Mouse (Mus musculus) heart, postnatal 0 days (tissue): ENCODE results near the gene Slc39a13. TPM values are rescaled to one million over a fixed set of nuclear protein-coding genes. Genes with fewer than 3 reads are reported as not detected.

ENCODE experiments used
- ATAC-seq: fragments of 200-750 bp; cut with Nextera tagmentation; 2 replicates; pipeline ENCODE4 v1.8.0; 2017; ENCODE audit warnings: low read depth, moderate number of reproducible peaks, moderate library complexity; ENCODE audit not compliant: insufficient read depth
- DNase-seq: peaks from one replicate; pipeline ENCODE4 v3.0.0-alpha.2; 2016; ENCODE audit warnings: low spot score
- H3K27ac ChIP-seq: fragments of 300-500 bp; sonication (generic); 2 replicates; pipeline ENCODE4 v1.5.1; 2014; ENCODE audit warnings: low read depth, mild to moderate bottlenecking
- H3K27me3 ChIP-seq: fragments of 300-500 bp; sonication (generic); 2 replicates; pipeline ENCODE4 v1.6.1; 2014; ENCODE audit warnings: low read length, mixed read lengths; ENCODE audit not compliant: control insufficient read depth, insufficient read depth
- H3K36me3 ChIP-seq: fragments of 300-500 bp; sonication (generic); replicated peaks from 2 replicates; pipeline ENCODE4 v1.6.1; 2014; ENCODE audit warnings: low read length, mixed read lengths; ENCODE audit not compliant: control insufficient read depth, insufficient read depth
- H3K4me1 ChIP-seq: fragments of 300-500 bp; sonication (generic); 2 replicates; pipeline ENCODE4 v1.6.1; 2014; ENCODE audit warnings: antibody characterized with exemption; ENCODE audit not compliant: control insufficient read depth, insufficient read depth
- H3K4me2 ChIP-seq: fragments of 300-500 bp; sonication (generic); 2 replicates; pipeline ENCODE4 v1.6.1; 2014; ENCODE audit warnings: low read depth, mild to moderate bottlenecking, low read length, moderate library complexity
- H3K4me3 ChIP-seq: fragments of 300-500 bp; sonication (generic); 2 replicates; pipeline ENCODE4 v1.5.1; 2014; ENCODE audit warnings: low read depth, low read length
- H3K9ac ChIP-seq: fragments of 300-500 bp; sonication (generic); replicated peaks from 2 replicates; pipeline ENCODE4 v1.6.1; 2014; ENCODE audit warnings: low read depth, low read length, mixed read lengths
- H3K9me3 ChIP-seq: fragments of 300-500 bp; sonication (generic); replicated peaks from 2 replicates; pipeline ENCODE4 v1.6.1; 2016; ENCODE audit warnings: low read length; ENCODE audit not compliant: control insufficient read depth
- CTCF ChIP-seq: IDR thresholded peaks from 2 replicates; pipeline ENCODE4 v1.5.1; 2016; ENCODE audit warnings: antibody characterized with exemption, control low read depth, low read depth
- EP300 ChIP-seq: IDR thresholded peaks from 2 replicates; pipeline ENCODE4 v1.6.1; 2016; ENCODE audit warnings: antibody characterized with exemption, low read depth
- WGBS: fragments of 180-500 bp; shearing (Covaris S2); extraction: QIAGEN DNeasy Blood & Tissue Kit; methylation state at CpG from one replicate; pipeline ENCODE4 v1.1.7; 2014; 5-methylcytosine and 5-hydroxymethylcytosine counted together
- polyA plus RNA-seq: library from polyadenylated mRNA; unstranded; fragments of >200 nt; fragmentation: Nextera tagmentation; extraction: Ambion mirVana; gene quantifications from 2 replicates; pipeline ENCODE4 v1.2.1, GENCODE M21; 2015
- total RNA-seq: library from RNA; depleted of rRNA; stranded (reverse); fragments of >200 nt; gene quantifications from 2 replicates; pipeline ENCODE4 v1.2.3, GENCODE M21; 2014; ENCODE audit warnings: low replicate concordance

The Slc39a13 gene
- total and polyA plus RNA-seq, 2 experiments from 2014 or later: 37.9 to 105 TPM

GRCm38 (mm10) chr2:91088987-91089386 is 18.8 kb upstream of the Slc39a13 start:
- TF ChIP-seq EP300: no peak
- TF ChIP-seq CTCF: no peak
- Histone ChIP-seq H3K27ac (no peak overlapping the region), H3K9ac (no peak overlapping the region), H3K4me3 (no peak overlapping the region), H3K27me3 (no peaks in the 10 kb centered on the region), H3K36me3 (no peaks in the 10 kb centered on the region), H3K4me1 (no peaks in the 10 kb centered on the region), H3K9me3 (no peaks in the 10 kb centered on the region), H3K4me2 (no peak overlapping the region)
- ATAC-seq (no peak), DNase-seq (no peak)
- WGBS: 75% methylated on average over 9 of the region's 9 CpGs

GRCm38 (mm10) chr2:91087453-91087852 is 17.2 kb upstream of the Slc39a13 start:
- no peak overlapping the region for H3K9ac ChIP-seq

GRCm38 (mm10) chr2:91086392-91087237 is 16.4 kb upstream of the Slc39a13 start:
- no peaks in the 10 kb centered on the region for H3K27me3 ChIP-seq
- ATAC-seq: no peak
- no peak for DNase-seq
- H3K9me3 ChIP-seq: no peaks in the 10 kb centered on the region
- H3K27ac ChIP-seq: no peak overlapping the region
- no peaks in the 10 kb centered on the region for H3K36me3 ChIP-seq
- no peaks in the 10 kb centered on the region for H3K4me1 ChIP-seq
- 76% methylated on average over 9 of the region's 9 CpGs for WGBS
- no peak overlapping the region for H3K4me2 ChIP-seq
- TF ChIP-seq CTCF (no peak), EP300 (no peak)
- no peak overlapping the region for H3K9ac ChIP-seq
- H3K4me3 ChIP-seq: no peak overlapping the region

More at GRCm38 (mm10) chr2:91087453-91087852, 17.2 kb upstream of the Slc39a13 start:
- H3K36me3 ChIP-seq: no peaks in the 10 kb centered on the region
- H3K27me3 ChIP-seq: no peaks in the 10 kb centered on the region
- H3K27ac ChIP-seq: no peak overlapping the region
- 78% methylated on average over 9 of the region's 9 CpGs for WGBS
- no peak overlapping the region for H3K4me2 ChIP-seq
- H3K4me1 ChIP-seq: no peaks in the 10 kb centered on the region
- no peak for TF ChIP-seq EP300
- no peak for TF ChIP-seq CTCF
- ATAC-seq: no peak
- no peak for DNase-seq
- no peak overlapping the region for H3K4me3 ChIP-seq
- H3K9me3 ChIP-seq: no peaks in the 10 kb centered on the region

- Histone ChIP-seq H3K4me2 (no peak overlapping the region), H3K4me1 (no peaks in the 10 kb centered on the region), H3K9me3 (no peaks in the 10 kb centered on the region), H3K4me3 (no peak overlapping the region), H3K27me3 (no peaks in the 10 kb centered on the region), H3K36me3 (no peaks in the 10 kb centered on the region), H3K9ac (no peak overlapping the region), H3K27ac (no peak overlapping the region)
- no peak for TF ChIP-seq EP300
- TF ChIP-seq CTCF: no peak
- WGBS: 78% methylated on average over 14 of the region's 14 CpGs
- ATAC-seq (no peak), DNase-seq (no peak)
Observed at GRCm38 (mm10) chr2:91085494-91086391, 15.5 kb upstream of the Slc39a13 start.

GRCm38 (mm10) chr2:91084179-91084820 is 14.1 kb upstream of the Slc39a13 start:
- no peak for DNase-seq
- no peak overlapping the region for H3K4me2 ChIP-seq
- H3K9ac ChIP-seq: no peak overlapping the region
- TF ChIP-seq EP300 (no peak), CTCF (no peak)
- H3K36me3 ChIP-seq: no peaks in the 10 kb centered on the region
- H3K4me3 ChIP-seq: no peak overlapping the region
- H3K27me3 ChIP-seq: no peaks in the 10 kb centered on the region
- H3K4me1 ChIP-seq: no peaks in the 10 kb centered on the region
- no peak for ATAC-seq
- 78% methylated on average over 15 of the region's 15 CpGs for WGBS
- H3K27ac ChIP-seq: no peak overlapping the region
- no peaks in the 10 kb centered on the region for H3K9me3 ChIP-seq
